Mouse (Mus musculus) erythroblast, adult 5-6 weeks (primary cell): ENCODE data around the gene Mpp3. TPM values are rescaled to one million over a fixed set of nuclear protein-coding genes. Genes with fewer than 3 reads are reported as not detected.
"Not testable (repeated sequence)": the region's sequence is repeated elsewhere in the genome, so short reads cannot be mapped to it uniquely, and the experiment has no call there.

Experiments used
- ATAC-seq: replicated peaks from 2 replicates; pipeline ENCODE4 v1.8.0; 2016; ENCODE audit warnings: moderate number of reproducible peaks, mild to moderate bottlenecking, moderate TSS enrichment, inconsistent platforms; ENCODE audit not compliant: poor library complexity, low FRiP score, severe bottlenecking
- total RNA-seq, 2 experiments: library from RNA; stranded (forward) in 1 of 2; stranded (reverse) in 1 of 2; fragments of 150-400 nt in 1 of 2; fragments of 200-764, 138-1000 nt in 1 of 2; gene quantifications; 2 replicates each; pipeline versions ENCODE4 v1.2.3 to v1.2.4; 2015 to 2017; ENCODE audit warnings: low replicate concordance in 2 of 2

Mpp3 gene
- total RNA-seq, 2 experiments from 2014 or later: not detected

DNA sequence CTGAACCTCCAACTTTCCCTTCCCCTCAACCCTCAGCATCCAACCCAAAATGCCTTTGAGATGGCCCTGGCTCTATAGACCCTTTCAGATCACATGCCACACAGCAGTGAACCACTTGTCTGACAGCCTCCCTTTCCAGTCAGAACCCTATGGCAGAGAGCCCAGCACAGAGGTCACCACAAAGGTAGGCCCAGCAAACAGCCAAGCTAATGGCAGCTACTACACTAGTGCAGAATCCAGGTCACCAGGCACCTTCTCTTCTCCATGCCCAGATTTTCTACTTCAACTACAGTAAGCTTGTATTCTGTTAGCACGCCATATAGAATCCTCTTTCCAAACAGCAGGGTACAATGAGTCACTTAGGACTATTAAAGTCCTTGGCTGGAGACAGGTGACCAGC lies 12.1 kb downstream of the Mpp3 start:
- ATAC-seq: no peak

DNA sequence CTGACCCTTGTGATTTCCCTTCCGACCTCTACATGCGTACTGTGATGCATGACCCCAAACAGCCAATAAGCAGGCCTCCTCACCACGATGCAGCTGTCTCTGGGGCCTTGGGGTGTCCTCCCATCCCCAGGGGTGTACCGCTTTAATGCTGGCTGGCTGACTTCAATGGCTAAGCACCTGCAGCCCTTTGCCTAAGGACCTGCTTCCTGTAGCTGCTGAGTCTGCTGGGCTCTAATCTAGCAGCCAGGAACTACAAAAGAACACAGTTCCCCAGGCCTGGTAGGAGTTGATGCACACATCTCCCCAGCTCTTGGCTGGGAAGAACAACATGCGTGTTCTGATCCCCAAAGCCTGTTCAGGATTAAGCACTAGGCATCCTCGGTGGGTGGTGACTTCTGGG lies 12.8 kb downstream of the Mpp3 start:
- ATAC-seq: no peak

DNA sequence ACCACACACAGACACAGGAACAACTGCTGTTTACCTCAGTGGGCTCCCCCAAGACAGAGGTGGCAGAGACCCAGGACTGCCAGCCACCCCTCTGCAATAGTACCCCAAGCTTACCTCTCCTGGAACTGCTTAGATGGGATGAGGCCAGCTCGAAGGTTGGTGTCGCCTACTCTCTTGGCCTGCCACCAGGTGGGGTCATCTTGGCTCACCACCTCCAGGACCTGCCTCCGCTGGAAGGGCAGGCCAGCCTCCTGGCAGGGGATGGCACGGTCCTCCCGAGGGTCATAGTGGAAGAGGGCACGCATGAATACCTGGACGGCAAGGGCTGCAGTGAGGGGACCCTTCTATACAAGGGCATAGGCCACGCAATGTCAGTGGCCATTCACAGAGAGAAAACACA lies 15.1 kb downstream of the Mpp3 start:
- ATAC-seq: no peak

DNA sequence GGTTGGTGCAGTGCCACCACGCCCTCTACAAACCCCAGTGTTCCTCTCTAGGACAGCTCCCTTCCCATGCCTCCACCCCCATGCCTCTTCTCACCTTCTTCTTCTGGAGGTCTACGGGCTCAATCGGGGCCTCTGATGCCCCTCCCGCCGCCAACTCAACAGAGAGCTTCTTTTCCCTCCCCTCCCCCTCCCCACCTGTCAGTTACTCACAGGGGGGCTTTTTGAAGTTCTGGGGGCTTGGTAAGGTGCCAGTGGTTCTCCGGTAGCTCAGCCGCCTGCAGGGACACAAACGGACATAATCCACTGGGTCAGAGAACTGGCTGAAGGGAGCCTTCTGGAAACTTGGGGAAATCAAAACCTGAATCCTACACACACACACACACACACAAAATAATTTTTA lies 16.8 kb downstream of the Mpp3 start:
- no peak for ATAC-seq

DNA sequence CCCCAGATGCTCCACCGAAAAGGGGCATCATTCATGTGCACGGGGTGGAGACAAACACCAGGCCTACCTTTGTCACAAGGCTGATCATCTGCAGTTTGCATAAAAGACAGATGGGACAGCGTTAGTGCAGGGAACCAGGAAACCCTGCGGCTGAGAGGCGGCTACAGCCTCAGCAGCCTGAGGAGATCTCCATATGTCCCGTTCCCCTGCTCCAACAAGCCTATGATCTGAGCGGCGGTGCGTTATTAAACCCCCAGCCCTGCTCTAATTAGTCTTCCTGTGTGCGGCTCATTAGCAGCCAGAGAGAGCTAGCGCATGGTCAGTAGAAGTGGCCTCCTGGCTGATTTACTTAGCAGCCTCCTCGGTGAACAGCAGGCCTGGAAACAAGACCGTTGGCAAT lies 18.1 kb downstream of the Mpp3 start:
- no peak for ATAC-seq

DNA sequence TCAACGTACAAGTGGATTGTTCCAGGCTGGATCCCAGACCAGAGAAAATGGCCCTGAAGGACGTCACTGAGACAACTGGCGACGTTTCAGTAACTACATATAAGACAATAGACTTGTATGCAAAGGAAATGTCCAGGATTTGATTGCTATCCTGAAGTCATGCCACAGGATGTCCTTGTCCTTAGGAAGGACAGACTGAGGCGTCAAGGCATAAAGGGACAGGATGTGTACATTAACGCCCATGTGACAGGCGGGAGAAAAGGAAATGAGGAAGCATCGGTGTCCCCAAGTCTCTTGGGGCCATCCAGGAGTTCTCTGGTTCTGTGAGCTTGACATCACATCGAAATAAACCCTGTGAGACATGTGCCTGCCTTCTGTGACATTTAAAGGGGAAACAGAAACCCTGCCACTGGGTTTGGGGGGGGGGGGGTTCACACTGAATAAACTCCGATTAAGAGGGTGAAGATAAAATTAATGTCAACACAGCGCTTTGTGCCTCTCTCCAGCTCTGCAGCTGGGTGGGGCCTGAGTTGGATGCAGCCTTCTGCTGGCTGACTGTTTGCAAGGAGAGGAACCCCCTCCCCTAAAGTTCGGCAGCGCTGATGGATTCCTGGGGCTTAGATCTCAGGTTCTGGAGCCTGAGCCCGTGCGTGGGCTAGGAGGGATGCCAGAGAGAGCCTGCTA lies 19.2 kb downstream of the Mpp3 start:
- ATAC-seq: no peak

DNA sequence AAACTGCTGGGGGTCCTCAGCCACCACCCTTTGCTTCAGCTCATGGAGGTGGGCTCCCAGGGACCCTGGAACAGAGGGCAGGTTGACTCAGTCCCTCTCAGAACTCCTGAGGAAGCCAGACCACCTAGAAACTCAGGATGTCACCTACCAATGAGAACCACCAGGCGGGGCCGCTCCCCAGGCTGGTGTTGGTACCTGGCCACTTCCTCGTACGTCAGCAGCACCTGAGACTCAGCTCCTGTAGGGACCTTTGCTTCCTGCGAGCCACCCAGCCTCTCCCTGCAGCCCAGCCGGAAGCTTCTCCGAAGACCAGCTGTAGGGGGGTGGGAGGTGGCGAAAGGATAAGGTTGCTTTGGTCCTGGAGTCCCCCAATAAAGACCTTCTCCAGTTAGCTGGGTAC lies 19.9 kb downstream of the Mpp3 start:
- ATAC-seq: no peak

DNA sequence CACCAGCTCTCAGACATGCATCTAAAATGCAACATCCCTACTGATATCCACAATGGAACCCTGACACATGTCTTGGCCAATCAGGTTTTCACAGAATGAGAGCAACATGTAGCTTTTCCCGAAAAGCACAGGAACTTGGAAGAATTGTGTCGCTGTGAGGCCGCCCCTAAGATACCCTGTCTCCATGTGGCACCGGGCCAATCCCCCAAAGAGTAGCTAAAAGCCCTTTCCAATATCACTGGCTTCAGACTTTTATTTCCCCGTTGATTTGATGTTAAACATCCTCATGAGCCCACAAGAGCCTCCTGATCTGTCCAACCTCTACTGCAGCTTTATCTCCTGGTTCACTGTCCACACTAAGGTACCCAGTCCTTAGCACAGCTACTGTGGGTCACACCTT lies 21.6 kb downstream of the Mpp3 start:
- no peak for ATAC-seq

DNA sequence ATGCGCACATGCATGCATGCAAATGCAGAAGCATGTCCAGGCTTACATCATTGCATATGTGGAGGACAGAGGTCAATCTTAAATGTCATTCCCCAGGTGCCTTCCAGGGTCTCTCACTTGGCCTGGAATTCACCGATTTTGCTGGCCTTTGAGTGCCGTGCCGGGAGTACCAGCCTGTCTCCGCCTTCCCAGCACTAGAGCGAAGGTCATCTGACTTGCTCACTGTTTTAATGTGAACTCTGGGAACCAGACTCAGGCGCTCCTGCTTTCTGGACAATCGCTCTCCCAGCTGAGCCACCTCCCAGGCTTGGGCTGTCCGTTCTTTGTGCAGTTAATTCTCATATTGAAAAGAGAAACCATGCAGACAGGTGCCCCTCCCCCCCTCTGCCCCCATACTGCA lies 22.0 kb downstream of the Mpp3 start:
- no peak for ATAC-seq

DNA sequence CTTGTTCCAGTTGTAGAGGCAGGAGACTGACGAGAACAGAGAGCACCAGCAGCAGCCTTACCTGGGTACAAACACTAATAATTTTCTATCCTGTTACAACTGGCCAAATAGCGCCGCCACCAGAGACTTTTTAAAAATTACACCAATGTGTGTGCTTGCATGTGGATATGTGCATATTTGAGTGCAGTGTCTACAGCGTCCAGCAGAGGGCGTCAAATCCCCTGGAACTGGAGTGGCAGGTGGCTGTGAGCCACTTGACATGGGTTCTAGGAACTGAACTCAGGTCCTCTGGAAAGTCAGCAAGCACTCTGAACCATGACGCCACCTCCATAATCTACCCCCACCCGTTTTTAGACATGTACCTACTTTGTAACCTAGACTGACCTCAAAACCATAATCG lies 24.0 kb downstream of the Mpp3 start:
- no peak for ATAC-seq

DNA sequence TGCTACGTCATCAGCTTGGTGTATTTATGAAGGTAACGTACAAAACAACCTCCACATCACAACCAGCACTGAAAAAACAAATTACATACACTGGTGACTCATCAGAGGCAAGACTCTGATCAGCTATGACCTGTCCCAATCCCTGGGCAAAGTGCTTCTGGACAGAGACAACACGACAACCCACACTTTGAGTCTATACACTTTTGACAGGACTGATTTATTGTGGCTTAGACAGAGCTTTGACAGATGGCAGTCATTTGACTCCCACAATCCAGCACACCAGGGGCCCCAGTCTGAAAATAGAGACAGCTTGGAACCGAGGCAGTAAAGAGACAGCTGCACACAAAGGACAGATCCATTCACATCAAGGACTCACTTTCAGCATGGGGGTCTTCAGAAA lies 28.8 kb downstream of the Mpp3 start:
- ATAC-seq: no peak

DNA sequence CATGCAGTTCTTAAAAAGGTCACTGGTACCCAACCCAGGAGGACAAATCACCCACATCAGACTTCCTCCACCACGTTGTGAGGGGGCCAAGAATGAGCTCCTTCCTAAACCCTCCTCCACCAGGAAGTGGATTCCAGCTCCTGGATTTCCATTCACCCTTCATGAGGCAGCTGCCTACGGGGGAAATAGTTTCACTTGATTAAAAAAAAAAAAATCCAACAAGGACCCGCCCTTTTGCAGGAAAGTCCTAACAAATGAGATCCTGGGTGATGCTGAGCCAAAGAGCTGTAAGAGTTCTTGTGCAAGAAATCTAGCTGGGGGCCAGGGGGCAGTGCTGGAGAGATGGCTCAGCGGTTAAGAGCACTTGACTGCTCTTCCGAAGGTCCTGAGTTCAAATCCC lies 30.0 kb downstream of the Mpp3 start:
- ATAC-seq: no peak

DNA sequence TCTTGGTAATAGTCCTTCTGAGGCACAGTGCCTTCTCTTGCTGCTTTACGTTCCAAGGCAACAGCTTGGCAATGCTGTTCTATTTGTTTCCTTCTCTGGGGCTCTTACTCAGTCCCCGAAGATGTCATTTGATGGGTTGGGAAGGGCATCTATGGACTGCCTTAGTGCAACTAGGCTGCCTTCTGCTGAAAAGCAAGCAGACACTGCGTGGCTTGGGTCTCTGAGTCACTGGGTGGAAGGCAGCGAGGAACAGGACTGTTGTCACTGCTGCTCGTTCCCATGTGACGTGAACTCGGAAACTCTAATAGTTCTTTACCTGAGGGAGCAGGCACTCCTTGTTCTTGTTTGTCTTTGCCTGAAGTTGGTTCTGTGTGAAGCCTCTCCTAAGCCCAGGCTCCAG lies 32.3 kb downstream of the Mpp3 start:
- no peak for ATAC-seq

DNA sequence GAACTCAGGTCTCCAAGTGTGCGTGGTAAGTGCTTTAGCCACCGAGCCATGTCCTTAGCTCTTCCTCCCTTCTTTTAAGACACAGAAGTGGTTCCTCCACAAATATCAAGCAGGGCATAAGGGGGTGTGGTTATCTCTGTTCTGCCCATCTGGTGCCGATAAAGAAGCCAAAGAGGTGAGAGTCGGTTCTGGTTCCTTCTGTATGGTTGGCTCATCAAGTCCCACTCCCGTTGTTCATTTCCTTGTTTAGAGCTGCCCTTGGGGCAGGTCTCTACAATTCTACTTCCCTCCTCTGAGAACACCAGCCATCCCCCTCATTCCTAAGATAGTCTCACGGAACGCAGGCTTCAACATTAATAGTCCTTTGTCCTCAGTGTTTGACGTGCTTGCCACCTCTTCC lies 34.2 kb downstream of the Mpp3 start:
- ATAC-seq: peak; percentile 93

DNA sequence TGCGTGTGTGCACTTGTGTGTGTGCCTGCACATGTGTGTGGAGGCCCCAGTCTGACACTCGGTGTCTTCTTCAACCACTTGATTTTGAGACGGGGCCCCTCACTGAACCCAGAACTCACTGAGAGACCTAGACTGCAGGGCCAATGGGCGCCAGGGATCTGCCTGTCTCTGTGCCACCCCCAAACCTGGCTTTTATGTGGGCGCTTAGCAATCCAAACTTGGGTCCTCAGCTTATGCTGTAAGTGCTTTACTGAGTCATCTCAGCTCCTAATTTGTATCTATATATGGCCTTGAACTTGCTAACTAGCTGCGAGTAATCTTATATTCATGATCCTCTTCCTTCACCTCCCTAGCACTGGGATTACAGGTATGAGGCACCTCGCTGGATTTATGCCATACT lies 35.9 kb downstream of the Mpp3 start:
- ATAC-seq: no peak

DNA sequence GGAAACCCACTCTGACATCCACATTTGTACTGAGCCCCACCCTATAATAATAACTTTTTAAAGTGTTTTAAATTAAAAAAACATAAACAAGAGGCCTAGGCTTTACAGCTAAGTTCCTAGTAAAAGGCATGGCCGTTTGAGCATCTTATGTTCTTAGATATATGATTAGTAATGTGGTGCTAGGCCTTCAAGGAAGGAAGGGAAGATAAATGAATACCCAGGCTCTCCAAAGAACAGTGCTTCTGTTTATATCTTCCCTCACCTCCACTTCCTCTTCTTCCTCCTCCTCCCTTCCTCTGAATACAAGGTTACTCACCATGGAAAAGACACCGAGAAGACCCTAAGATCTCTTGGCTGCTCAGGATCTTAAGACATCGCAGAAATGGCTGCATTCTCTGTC lies 36.4 kb downstream of the Mpp3 start:
- ATAC-seq: no peak

DNA sequence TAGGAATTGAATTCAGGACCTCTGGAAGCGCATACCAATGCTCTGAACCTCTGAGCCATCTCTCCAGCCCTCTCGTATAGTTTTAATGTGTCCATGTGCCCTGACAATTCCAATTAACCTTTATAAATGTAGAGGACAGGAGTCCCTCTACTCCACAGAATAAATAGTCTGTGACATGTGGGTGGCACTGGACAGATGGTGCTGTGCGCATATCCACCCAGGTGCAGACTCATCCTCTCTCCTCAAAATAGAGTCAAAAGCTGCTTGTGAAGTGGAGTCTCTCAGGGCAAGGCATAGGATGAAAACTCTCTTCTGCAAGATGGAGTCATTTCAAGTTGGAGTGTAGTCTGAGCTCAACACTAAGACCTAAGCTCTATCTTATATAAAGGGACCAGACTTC lies 38.0 kb downstream of the Mpp3 start:
- ATAC-seq: no peak

DNA sequence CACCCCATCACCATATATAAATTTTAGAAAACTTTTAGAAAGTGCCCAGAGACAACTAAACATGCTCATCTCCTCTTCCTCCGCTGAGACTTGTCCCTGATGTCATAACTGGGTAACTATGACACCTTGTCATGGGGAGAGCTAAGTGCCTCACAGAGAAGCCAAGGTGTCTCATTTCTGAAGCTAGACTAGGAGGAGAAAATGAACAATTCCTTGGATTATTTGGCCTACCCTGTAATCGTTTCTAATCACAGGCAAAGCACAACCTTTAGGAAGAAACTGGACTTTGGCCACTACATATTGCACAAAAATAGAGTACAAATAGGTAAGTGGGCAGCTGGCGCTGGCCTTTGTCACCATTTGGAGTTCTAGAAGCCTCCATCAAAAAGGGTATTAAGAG lies 41.3 kb downstream of the Mpp3 start, which contains the start of gene Dusp3:
Gene Dusp3 (minus strand): TSS at position 101 of the 400 bp plus-strand sequence.
- no peak for ATAC-seq

DNA sequence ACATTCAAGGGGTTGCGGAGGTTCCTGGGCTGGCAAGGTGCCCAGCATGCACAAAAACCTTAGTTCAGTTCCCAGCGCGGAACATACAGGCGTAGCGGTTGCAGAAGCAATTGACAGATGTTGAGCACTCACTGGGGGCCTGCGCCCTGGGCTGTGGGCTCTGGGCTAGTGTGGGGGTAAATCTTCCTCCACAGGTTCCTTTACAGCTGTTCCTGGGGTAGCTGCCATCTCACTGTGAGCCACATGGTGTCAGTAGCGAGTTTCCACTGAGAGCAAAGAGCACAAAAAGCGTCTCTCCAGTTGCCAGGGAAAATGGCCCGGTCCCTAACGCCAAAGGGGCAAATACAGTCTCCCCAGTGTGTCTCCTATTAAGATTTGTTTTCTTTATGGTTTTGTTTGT lies 42.3 kb downstream of the Mpp3 start:
- peak; percentile 58; the same call in 1 of the 2 replicates for ATAC-seq

DNA sequence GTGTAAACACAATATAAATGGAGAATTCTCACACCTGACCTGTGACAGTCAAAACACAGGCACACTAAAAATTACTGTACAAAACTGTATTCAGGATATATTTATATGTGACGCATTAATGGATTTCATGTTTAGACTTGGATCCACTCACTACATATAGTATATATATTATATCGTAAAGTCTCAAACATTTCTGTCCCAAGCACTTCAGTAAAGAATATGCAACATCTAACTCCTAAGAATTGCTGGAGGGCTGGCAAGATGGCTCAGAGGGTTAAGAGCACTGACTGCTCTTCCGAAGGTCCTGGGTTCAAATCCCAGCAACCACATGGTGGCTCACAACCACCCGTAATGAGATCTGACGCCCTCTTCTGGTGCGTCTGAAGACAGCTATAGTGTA lies 42.8 kb downstream of the Mpp3 start:
- ATAC-seq: not testable (repeated sequence)

DNA sequence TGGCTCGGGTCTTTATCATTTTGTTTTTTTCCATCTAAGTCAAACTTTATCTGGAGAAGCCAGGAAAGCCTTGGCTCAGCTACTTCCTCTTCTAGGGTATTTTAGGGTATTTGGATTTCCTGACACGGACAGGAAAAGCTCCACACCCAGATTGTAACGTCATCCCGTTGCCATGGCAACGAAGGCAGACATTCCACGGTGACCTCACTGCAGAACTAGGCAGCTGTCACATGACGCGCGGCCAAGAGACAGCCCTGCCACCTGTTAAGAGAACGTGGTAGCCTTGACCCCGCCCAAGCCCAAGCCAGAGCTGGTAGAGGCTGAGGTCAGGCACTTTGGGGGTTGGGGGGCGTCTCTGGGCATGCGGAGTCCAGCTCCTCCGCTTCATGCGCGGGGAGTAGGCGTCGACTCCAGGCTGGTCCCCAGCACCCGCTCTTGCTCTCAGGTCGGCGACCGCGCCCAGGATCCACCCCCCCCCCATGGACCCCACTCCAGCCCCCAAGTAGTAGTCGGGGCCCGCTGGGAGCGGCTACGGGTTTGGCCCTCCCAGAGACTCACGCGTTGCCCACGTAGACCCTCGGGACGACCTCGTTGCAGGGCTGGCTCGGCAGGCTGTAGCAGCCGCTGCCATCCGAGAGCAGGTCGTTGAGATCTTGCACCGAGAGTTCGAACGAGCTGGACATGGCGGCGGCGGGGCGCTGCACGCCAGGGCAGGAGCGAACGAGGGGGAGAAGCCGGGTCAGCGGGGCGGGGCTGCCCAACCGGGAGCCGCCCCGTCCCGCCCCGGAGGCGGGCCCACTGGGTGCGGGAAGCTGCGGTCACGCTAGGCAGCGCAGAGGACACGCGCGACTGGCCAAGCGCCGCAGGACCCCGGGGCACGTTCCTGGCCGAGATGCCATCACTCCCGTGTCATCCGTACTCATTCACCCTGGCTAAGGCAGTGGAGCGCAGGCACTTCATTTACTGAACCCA lies 43.9 kb downstream of the Mpp3 start, which contains the start of gene Cfap97d1:
Gene Cfap97d1 (plus strand): TSS at position 226 of the 972 bp plus-strand sequence.
- ATAC-seq: peak; percentile 60; the same call in 1 of the 2 replicates
